Mouse (Mus musculus) spleen, postnatal 4 days (tissue): ENCODE results near the gene Vps53.

Experiments
- DNase-seq, 2 experiments: peaks; one replicate each; pipeline ENCODE4 v3.0.0; 2022; ENCODE audit warnings: low spot score in 2 of 2

The Vps53 gene

DNA sequence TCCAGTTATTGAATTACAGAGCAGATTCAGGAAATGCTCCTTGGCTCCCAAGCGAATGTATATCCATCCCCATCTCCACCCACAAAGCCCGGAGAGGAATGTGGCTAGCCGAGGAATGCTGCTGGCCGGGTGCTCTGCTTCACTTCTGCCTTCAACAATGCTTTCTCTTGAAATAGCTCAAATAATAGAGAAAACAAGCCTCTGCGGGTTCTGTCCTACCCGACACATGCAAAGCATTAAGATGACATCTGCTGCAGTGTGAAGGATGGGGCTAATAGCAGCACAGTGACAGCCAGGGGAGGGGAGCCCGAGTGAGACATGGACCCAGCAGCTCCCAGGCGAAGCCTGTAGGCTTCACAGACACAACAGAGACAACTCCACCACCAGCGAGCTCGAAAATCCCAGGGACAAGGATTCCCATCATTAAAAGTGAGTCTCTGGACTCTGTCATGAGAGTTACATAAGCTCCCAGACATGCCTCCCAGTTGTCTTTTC is 59.0 kb downstream of the Vps53 start:
- DNase-seq, result no peak

DNA sequence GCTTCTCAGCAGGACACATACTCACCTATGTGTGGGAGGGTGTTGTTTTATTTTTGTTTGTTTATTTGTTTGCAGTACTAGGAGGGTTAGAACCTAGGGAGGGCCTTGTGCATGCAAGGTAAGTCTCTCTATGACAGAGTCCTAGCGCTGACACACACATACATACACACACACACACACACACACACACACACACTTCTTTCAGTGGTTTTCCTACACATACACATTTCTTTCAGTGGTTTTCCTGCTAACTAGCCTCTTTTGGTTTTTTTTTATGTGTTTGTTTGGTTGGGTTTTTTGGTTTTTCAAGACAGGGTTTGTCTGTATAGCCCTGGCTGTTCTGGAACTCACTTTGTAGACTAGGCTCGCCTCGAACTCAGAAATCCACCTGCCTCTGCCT is 69.0 kb downstream of the Vps53 start:
- no peak for DNase-seq

DNA sequence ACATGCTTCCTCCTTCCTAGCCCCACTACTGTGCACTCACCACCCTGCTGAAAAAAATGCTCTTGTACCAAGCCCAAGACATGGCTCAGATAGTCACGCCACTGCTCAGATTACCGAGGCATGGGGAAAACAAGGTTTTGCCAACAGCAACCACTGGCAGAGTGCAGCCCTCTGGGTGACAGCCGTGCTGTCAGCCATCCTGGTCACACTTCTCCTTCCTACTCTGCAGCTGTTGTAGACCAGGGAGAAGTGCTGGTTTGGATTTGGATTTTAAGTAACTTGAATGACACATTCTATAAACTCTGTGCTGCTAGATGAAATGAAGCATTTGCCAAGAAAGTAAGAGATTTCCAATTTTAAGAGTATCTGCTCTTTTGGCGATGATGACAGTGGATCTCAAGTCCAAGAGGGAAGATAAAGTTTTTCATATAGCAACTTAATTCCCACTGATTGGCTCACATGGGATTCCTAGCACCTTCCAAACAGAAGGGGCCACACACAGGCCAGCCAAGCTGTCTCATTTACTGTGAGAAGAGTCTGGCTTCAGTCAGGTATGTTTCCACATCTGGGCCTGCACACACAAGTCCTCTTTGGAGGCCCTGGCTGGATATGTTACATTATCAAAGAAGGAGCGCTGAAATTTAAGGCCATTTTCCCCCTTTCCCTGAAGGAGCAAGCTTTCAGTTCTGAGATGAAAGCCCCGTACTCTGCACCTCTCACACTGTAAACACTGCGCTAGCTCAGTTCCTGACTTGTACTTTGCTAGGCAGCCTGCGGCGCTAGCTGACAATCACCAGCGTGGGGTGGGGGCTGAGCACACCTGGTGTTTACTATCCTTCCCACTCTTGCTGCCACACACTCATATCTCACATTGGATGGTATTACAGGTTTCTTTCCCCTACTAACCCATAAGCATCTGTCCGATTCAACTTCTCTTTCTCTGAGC is 72.6 kb downstream of the Vps53 start:
- DNase-seq, result no peak

DNA sequence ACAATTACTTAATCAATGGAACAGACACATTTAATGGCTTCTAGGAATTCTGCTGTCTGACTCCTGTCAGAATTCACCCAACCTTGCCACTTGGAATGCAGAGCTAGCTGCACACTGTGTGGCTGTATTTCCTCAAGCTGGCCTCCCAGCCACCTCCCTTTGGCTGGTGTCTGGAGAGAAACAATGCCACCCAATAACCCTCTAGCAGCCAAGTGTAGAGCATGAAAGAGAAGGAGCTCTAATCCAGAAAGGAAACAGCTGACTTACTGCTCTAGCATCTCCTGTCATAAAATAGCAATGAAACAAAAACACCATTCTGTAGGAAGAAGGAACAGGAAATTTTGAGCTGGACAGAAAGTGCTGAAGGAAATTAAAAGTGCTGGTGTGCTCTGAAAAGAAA is 78.3 kb downstream of the Vps53 start:
- DNase-seq, result no peak

DNA sequence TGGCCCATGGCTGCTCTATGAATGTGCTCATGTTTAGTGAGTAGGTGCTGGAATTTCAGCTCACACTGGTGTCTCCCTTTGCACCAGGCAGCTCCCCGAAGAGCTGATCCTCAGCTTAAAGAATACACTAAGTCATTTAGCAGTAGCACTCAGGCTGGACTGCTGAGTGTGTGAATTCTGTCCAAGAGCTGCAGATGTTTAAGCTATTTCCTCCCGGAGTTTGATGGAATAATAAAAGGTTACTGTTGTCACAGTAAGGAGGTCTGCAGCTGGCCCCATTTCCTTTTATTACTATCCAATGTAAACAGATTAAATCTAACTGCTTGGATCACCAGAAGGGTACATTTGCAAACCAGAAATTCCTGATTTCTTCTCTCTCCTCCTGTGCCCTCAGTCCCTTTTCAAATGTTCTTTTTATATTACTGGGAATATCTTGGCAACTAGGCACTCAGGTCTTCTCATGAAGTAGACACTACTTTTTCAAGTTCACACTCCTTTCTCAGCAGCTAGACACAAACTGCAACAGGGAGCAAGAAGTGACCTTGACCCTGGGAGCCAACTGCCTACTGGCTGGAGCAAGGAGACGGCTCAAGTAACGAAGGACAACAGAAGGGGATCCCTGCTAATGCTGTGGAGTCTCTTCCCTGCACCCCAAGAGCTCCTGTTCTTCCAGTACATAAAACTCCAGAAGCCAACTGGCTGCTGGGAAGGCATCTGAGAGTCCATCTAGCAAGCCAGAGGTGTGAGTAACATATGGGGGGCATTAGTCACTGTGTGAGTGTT is 80.1 kb downstream of the Vps53 start:
- DNase-seq, result no peak

DNA sequence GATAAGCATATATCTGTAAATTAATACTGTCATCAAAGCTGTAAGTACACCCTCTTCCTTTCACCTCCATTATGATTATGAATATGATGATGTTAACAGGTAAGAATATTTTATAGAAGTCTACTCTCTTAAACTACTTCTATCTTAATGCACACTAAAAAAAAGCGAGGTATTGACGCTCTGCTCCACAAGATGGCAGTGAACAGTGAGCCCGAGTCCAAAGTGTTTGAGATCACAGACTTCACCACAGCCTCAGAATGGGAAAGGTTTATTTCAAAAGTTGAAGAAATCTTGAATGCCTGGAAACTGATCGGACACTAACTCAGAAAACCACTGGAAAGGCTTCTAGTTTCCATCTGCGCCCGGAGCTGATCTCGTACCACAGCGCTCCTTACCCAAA is 85.8 kb downstream of the Vps53 start:
- no peak for DNase-seq

DNA sequence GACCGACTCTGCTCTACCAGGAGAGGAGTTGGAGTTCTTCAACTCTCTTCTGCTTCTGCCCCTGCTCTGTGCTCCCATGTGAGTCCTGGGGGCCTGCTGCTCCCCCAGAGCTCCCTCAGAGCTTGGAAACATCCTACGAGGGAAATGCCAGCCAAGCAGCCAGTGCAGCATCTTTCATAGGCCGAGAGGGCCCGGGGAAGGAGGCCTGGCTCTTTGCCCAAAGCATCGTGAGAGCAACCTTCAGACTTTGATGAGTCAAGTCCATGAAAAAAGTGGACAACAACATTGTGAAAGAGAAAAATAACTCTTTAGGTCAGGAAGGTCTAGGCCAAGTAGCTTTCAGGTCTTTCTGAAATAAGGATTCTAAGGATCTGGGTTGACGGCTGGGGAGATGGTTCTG is 89.7 kb downstream of the Vps53 start:
- DNase-seq, result no peak

DNA sequence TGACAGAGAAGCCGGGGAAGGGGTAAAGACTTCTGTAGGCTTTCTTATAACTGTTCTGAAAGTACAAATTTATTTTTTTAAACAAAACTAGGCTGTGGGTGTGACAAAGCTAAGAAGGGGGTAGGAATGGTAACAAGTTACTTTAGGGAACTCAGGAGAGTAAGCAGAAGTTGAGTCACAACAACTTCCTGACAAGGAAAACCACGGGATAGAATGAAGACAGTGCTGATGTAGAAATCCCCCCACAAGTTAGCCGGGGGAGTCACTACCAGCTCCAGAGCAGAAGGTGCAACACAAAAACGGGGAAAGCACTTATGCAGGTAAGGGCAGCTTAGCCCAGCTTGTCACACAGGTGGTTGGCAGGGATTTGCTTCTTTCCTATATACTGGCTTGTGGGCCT is 90.9 kb downstream of the Vps53 start:
- no peak for DNase-seq

DNA sequence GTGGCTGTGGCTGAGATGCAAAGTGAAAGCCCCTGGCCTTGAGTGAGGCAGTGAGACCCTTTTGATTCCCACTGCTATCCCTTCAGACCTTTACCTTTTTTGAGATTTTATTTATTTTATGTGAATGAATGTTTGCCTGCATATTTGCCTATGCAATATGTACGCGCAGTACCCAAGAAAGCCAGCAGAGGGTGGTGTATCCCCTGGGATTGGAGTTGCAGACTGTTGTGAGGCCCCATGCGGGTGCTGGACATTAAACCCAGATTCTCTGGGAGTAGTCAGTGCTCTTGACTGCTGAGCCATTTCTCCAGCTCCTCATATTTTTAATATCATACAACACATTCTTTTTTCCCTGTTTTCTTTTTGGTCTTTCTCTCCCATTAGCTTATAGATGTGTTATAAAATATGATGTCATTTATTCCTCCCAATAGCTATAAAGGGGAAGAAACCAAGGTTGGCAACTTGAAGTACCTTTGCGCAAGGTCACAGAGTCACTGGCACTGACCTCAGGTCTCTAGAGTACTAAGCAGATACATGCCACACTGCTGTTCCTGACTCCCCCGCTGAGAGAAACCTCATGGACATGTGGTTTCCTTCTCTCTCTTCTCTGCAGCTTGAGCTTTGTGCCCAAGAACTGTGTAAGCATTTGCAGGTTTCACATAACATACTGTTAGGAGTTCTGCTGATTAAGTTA is 93.4 kb downstream of the Vps53 start:
- DNase-seq, result peak; percentile 63 to 88

DNA sequence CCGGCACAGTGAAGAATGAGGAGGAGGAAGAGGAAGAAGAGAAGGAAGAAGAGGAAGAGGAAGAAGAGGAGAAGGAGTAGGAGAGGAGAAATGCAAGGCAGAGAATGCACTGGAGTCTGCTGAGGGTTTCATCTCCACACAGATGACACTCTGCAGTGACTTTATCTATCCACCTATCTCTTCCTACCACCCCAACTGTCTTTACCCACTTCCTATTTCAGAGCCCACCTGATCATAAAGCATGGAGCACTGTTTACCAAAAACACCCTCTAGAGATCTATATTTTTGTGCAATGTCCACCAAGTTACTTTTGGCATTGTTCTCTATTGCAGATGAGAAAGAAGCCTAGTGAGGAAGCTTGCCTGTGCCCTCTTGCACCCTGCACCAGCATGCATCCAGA is 94.5 kb downstream of the Vps53 start:
- DNase-seq, result no peak

DNA sequence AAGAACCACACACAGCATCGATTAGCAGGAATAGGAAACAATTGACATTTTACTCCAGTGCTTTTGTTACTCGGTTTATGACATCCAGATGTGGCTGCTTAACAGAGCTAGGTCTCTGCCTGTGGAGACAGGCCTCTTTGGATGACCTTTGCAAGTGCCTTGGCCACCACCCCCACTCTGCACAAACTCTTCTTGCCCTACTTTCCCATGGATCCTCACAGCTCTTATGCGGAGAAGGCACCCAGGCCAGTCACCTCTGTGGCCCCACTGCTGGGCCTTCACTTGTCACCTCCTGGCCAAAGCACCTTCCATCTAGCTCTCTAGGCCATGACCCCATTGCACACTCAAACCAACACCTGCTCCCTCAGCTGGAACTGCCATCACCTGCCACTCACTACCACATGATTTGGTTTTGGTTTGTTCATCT is 95.5 kb downstream of the Vps53 start:
- no peak for DNase-seq

DNA sequence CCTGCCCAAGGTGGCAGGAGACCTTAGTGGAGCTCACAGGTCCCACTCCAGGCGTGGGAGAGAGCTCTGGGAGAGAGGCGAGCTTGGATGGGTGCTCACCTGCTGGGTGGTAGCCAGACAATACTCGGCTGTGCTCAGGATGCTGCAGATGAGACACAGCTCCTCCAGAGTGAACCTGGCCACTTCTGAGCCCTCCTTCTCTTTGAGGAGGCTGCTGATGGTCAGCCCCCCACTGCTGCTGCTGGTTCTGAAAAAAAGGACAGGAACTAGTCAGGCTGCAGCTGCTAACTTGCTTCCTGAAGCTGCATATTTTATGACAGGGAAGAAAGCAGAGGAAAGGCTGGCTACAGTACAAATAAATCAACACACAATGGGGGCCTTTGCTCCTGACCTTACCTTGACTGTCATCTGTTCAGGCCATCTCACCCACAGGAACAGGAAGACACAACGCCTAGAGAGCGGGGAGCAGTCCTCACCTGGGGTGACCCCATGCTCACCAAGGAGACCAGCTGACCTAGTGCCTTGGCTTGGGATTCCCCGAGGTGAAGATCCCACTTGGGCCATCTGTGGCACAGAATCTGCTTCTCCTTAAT is 98.3 kb downstream of the Vps53 start:
- no peak for DNase-seq

DNA sequence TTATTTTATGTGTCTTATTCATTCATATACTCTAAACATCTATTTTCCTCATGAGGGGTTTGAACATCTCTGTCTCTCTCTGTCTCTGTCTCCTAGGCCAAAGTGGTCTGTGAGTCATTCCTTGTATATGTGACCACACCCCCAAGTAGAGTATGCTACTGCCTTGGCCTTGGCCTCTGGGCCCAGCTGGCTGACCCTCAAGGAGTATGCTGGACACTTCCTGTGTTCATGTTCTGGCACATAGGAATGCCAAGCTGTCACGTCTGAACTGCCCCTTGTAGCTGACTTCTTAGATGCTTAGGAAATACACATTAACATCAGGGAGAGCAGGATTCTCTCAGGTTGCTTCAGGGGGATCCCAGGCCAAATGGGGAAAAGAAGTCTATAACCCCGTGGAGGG is 99.2 kb downstream of the Vps53 start:
- DNase-seq, result no peak

DNA sequence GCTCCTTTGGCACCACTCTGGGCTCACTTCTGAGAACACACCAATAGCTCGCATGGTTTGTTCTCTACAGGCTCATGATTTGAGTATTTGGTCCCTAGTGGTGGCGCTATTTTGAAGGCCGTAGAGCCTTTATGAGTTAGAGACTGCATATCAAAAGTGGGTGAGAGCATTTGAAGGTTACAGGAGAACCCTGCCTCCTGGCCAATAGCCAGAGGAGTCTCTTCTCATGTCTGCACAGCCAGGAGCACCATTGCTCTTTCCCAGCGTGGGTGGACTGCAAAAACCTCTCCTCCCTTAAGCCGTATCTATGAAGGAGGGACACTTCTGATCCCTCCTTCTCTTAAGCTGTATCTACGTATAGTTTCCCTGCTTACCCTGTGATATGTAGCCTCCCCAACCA is 102.1 kb downstream of the Vps53 start:
- no peak for DNase-seq

DNA sequence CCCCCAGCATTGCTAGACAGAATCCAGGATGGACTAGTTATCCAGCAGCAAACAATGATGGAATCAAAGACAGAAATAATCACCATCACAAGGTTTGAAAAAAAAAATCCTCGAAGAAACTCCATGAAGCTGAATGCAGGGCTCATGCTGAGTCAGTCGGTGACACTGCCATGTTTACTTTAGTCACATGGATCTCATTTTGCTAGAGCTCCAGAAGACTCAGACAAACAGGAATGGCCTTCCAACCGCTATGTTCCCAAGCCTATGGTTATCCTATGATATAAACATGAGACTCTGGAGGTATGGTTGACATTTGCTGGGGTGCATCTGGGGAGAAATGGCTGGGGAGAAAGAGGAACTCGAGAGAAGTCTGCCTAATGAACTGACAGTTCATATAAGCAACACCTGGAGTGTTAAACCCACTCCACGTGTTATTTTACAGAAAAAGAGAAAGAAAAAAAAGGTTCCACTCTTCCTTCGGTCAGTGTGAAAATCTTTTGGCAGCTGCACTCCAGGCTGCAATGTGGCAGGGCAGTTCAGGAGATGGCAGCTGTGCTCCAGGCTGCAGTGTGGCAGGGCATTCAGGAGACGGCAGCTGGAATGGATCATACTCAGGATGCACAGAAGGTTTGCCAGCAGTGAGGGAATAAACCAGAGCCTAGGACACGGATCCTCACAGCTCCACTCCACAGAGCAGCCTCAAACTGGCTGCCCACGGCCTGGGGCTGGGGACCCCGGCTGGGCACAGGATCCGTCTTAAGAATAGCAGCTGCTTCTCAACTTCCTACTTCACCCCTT is 105.0 kb downstream of the Vps53 start:
- DNase-seq, result no peak

DNA sequence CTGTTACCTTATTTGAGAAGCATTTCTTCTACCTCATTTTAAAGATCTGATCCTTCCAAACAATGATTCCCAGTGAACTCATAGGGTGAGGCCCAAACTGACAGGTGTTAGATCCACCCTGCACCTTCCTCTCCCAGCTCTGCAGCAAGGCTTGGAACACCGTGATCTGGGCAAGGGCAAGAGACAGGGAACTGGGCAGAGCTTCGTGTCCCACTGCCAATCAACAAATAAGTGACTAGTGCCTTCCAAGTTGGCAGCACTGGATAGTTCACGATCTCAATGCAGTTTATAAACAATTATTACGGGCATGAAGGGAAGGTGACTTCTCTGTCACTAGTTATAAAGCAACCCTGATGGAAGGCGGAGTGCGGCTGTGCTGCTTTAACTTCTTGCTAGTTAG is 109.6 kb downstream of the Vps53 start:
- no peak for DNase-seq

DNA sequence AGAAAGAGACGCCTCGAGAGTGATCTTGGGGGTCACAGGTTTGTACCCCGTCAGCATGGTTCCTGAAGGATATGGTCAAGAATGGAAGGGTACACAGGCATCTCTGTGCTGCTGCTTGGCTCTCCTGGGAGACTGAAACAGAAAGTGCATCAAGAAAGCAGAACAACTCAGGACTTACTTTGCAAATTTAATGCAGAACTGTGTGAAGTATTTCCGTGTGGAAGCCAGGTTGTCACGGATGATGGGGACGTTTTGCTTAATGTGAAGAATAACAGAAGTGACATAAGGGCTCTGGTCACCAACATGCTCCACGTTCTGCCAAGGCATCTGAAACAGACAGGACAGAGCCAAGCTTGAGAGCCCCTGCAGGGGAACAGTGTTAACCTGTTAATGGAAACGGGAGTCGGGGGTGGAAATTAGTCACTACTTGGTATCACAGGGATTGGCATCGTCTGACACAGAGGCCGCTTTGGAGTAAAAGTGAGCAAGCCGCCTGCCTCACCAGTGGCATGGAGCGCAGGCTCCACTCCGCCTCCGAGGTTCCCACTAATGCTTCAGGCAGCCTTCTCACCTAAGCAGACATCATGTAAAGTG is 112.8 kb downstream of the Vps53 start:
- DNase-seq, result no peak

DNA sequence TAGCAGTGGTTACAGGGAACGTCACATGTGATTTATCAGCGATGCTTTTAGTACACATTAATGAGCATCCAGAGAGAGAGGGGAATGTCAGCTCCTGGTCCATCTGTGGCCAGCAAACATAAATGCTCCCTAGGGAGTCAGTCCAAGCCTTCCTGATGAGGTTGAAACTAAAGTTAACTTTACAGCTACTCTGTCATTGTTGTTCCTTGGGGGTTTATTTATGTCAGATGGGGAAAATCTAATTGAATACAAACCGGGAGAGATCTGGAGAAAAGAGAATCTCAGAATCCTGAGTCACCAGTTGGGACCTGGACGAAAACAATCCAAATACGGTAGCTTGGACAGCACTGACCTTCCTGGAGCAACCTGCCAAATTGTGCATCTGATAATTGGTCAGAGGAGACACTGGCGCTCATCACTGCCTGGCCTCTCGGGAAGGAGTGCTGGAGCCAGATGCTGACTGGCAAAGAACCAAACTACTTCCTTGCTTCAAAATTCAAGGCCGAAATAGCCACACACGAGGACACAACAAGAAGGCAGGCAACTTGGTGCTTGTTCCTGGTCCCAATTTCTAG is 113.8 kb downstream of the Vps53 start:
- DNase-seq, result no peak

DNA sequence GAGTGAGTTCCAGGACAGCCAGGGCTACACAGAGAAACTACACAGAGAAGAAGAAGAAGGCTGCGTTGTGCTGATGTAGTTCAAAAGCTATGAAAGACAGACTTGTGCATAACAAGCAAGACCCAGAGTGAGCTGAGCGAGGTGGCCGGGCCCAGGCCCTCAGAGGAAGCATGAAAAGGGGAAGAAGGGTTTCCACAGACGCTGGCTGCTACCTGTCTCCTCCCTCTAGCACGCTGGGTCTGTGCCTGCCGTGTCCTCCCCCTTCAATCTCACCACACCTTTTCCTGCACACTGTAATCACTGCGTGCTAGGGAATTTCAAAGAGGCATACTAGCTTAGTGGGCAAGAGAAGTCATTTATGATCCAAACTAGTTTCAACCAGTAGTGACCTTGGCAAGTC is 115.0 kb downstream of the Vps53 start:
- peak; percentile 29 to 69 for DNase-seq

DNA sequence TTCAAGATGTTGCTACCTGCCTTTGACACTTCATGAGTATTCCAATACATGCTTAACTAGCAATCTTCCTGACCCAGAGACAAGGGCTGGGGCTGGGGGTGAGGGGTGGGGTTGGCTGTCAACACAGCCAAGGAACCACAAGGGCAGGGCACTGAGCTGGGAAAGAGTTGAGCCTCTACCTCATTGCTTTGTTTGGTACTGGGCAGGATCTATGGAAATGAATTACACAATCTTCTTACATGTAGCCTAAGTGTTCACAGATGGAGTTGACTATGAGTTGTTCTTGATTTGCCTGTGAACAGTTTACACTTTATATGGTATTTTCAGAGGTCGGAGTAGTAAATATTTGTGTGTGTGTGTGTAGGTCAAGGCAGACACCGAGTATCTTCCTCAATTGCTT is 118.5 kb downstream of the Vps53 start:
- DNase-seq, result no peak
